Mouse (Mus musculus): ENCODE measurements at regions not wholly inside any gene's neighbourhood (a gene's known extent, or its start where the extent isn't known, plus 50 kb on each side); places are given as distances from the start of the nearest gene placed in this dataset.

- TF ChIP-seq CTCF (IDR thresholded peaks at IDR 0.05; ENCODE audit: extremely low read depth, insufficient read depth, low read length) (no peak), POLR2A (IDR thresholded peaks at IDR 0.05; ENCODE audit: extremely low read depth, insufficient read depth, low read length) (no peak)
Measured at GRCm38 (mm10) chr16:47938000-47938399, 345.5 kb upstream of the Dppa4 start.

Data from cortical plate, adult 2 months (tissue).